Mouse (Mus musculus): ENCODE measurements at regions not wholly inside any gene's neighbourhood (a gene's known extent, or its start where the extent isn't known, plus 50 kb on each side); places are given as distances from the start of the nearest gene placed in this dataset.

GRCm38 (mm10) chr2:51327081-51327480 is 178.2 kb upstream of the Rnd3 start:
- DNase-seq (ENCODE audit: low read depth) = no peak

GRCm38 (mm10) chr2:51321676-51322075 is 172.8 kb upstream of the Rnd3 start:
- DNase-seq (ENCODE audit: low read depth) = no peak

GRCm38 (mm10) chr2:51316452-51316851 is 167.5 kb upstream of the Rnd3 start:
- peak; percentile 13 for DNase-seq (ENCODE audit: low read depth)

- DNase-seq (ENCODE audit: low read depth) = no peak
These were observed 164.5 kb upstream of the Rnd3 start for GRCm38 (mm10) chr2:51313414-51313813.

- no peak for DNase-seq (ENCODE audit: low read depth)
These were observed 157.3 kb upstream of the Rnd3 start for GRCm38 (mm10) chr2:51306257-51306656.

- DNase-seq (ENCODE audit: low read depth) = no peak
These were observed 156.5 kb upstream of the Rnd3 start for GRCm38 (mm10) chr2:51305411-51305810.

GRCm38 (mm10) chr2:51304694-51305093 is 155.8 kb upstream of the Rnd3 start:
- DNase-seq (ENCODE audit: low read depth) = no peak

GRCm38 (mm10) chr2:51290659-51291260 is 141.8 kb upstream of the Rnd3 start:
- no peak for DNase-seq (ENCODE audit: low read depth)

GRCm38 (mm10) chr2:51288678-51289077 is 139.8 kb upstream of the Rnd3 start:
- DNase-seq (ENCODE audit: low read depth) = no peak

GRCm38 (mm10) chr2:51285632-51286031 is 136.7 kb upstream of the Rnd3 start:
- no peak for DNase-seq (ENCODE audit: low read depth)

GRCm38 (mm10) chr2:51284781-51285225 is 135.9 kb upstream of the Rnd3 start:
- no peak for DNase-seq (ENCODE audit: low read depth)

GRCm38 (mm10) chr2:51279396-51280045 is 130.6 kb upstream of the Rnd3 start:
- DNase-seq (ENCODE audit: low read depth) = no peak

- DNase-seq (ENCODE audit: low read depth) = no peak
These were observed 129.9 kb upstream of the Rnd3 start for GRCm38 (mm10) chr2:51278824-51279223.

- DNase-seq (ENCODE audit: low read depth) = no peak
These were observed 129.4 kb upstream of the Rnd3 start for GRCm38 (mm10) chr2:51278356-51278755.

GRCm38 (mm10) chr2:51276591-51276990 is 127.7 kb upstream of the Rnd3 start:
- no peak for DNase-seq (ENCODE audit: low read depth)

GRCm38 (mm10) chr2:51273300-51273699 is 124.4 kb upstream of the Rnd3 start:
- DNase-seq (ENCODE audit: low read depth) = no peak

GRCm38 (mm10) chr2:51268532-51268931 is 119.6 kb upstream of the Rnd3 start:
- no peak for DNase-seq (ENCODE audit: low read depth)

- no peak for DNase-seq (ENCODE audit: low read depth)
These were observed 118.8 kb upstream of the Rnd3 start for GRCm38 (mm10) chr2:51267662-51268061.

GRCm38 (mm10) chr2:51262506-51262905 is 113.6 kb upstream of the Rnd3 start:
- no peak for DNase-seq (ENCODE audit: low read depth)

GRCm38 (mm10) chr2:51250798-51251197 is 101.9 kb upstream of the Rnd3 start:
- no peak for DNase-seq (ENCODE audit: low read depth)

GRCm38 (mm10) chr2:51241573-51241972 is 92.7 kb upstream of the Rnd3 start:
- DNase-seq (ENCODE audit: low read depth) = no peak

GRCm38 (mm10) chr2:51240000-51240399 is 91.1 kb upstream of the Rnd3 start:
- DNase-seq (ENCODE audit: low read depth) = no peak

- DNase-seq (ENCODE audit: low read depth) = no peak
These were observed 90.1 kb upstream of the Rnd3 start for GRCm38 (mm10) chr2:51238992-51239391.
